Mouse (Mus musculus): ENCODE results near the gene Gna13. TPM values are rescaled to one million over a fixed set of nuclear protein-coding genes. Genes with fewer than 3 reads are reported as not detected.

Gna13 gene
- polyA plus RNA-seq, 1 experiment from 2014 or later, result 49.5 TPM

DNA sequence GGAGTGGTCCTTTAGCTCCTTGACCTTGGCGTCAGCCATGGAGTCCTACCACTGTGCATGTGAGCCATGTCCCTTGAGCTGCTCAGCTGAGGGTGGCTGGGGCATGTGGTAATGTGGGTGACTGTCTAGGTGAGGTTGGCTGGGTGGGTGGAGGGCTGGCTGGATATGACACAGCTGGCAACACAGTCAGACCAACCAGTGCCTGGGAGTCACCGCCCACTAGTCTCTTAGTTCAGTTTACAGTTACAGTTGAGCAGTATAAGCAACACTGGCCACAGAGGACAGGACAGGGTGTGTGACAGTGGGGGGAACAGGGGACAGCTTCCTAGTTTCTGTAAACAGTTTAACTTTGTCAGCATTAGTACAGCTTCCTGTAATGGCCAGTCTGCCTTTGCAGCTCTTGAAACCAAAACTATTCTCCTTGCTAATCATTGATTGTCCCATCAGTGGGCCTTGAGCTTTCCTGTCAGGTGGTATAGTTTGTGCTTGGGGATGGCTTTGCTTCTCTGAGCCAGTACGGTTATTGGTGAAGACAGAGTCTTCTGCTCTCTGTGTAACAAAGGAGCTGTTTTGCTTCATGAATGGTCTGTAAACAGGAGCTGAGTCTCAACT is 6.5 kb downstream of the Gna13 start:
- peak overlapping the region; percentile 24; the same call in 1 of the 2 replicates for H3K27ac ChIP-seq (replicated peaks)
- no peaks in the 10 kb centered on the region for H3K9me3 ChIP-seq (ENCODE audit: control insufficient read depth, low read length)
- TF ChIP-seq EP300 (optimal IDR thresholded peaks at IDR 0.05) (no peak), CTCF (IDR thresholded peaks at IDR 0.05; ENCODE audit: low read depth) (no peak)
- H3K4me1 ChIP-seq (replicated peaks; ENCODE audit: control insufficient read depth, insufficient read depth), result peaks cover 11% of the 10 kb centered on the region
- H3K36me3 ChIP-seq (ENCODE audit: control insufficient read depth, insufficient read depth, low read length), result peaks cover 2% of the 10 kb centered on the region; the same call in 1 of the 2 replicates
- no peak overlapping the region for H3K4me3 ChIP-seq (ENCODE audit: low read depth, low read length)
- ATAC-seq (ENCODE audit: low FRiP score, low TSS enrichment) (peak; percentile 72), DNase-seq (ENCODE audit: low spot score) (peak; percentile 47)
- WGBS, result 65% methylated on average over 3 of the region's 3 CpGs
- H3K9ac ChIP-seq (ENCODE audit: low read length), result no peak overlapping the region
- H3K27me3 ChIP-seq (ENCODE audit: control insufficient read depth, insufficient read depth, low read length), result no peaks in the 10 kb centered on the region
- no peak overlapping the region for H3K4me2 ChIP-seq (replicated peaks; ENCODE audit: low read depth)

DNA sequence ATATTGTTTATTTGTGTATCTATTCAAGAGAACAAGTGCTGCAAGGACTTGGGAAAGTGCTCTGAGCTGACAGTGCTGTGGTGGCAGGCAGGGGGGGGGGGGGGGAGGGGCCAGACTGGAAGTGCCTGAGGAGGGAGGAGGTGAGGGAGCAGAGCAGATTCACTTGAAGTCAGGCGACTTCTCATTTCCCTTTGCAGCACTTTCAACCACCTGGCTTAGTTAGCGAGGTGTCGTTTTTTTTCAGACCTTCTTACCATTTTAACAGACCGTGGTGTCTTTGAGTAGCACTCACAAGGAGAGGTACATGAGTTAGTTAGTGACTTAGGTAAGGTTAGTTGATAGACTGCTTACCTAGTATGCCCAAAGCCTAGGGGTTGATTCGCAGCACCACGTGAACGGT is 12.8 kb downstream of the Gna13 start:
- H3K27ac ChIP-seq (replicated peaks), result no peak overlapping the region
- H3K9ac ChIP-seq (ENCODE audit: low read length), result no peak overlapping the region
- H3K4me1 ChIP-seq (replicated peaks; ENCODE audit: control insufficient read depth, insufficient read depth), result peaks cover 6% of the 10 kb centered on the region
- no peak overlapping the region for H3K4me3 ChIP-seq (ENCODE audit: low read depth, low read length)
- TF ChIP-seq CTCF (IDR thresholded peaks at IDR 0.05; ENCODE audit: low read depth) (no peak), EP300 (optimal IDR thresholded peaks at IDR 0.05) (no peak)
- no peaks in the 10 kb centered on the region for H3K9me3 ChIP-seq (ENCODE audit: control insufficient read depth, low read length)
- ATAC-seq (ENCODE audit: low FRiP score, low TSS enrichment), result no peak
- H3K4me2 ChIP-seq (replicated peaks; ENCODE audit: low read depth), result no peak overlapping the region
- no peak for DNase-seq (ENCODE audit: low spot score)
- H3K27me3 ChIP-seq (ENCODE audit: control insufficient read depth, insufficient read depth, low read length), result no peaks in the 10 kb centered on the region
- WGBS, result 78% methylated on average over 7 of the region's 7 CpGs
- peaks cover 2% of the 10 kb centered on the region; the same call in 1 of the 2 replicates for H3K36me3 ChIP-seq (ENCODE audit: control insufficient read depth, insufficient read depth, low read length)

DNA sequence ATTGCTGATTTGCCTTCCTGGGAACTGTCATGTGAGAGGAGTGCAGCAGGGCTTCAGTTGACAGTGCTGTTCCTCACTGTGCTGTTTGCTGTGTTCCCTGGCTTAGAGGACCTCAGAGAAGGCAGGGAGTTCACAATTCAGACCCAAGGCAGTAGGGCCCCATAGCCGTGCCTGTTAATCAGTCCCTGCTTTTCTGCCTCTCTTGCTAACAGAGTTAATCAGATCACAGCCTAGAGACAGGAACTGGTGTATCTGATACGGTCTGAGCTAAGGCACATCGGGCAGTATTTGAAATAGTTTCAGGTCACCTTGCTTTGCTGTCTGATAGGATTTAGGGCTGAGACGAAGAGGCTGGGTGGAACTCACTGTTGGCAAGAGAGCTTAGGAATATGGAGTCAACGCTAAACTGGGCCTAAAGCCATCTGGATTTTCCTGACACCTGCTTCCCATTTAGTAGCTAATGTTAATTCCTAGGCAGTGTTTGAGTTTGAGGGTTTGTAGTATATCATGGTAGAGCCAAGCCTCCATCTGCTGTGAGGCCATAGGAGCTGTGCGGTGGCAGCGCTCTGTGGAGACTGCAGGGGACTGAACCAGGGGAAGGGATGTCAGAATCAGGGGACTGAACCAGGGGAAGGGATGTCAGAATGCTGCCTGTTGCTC is 14.0 kb downstream of the Gna13 start:
- no peak overlapping the region for H3K4me3 ChIP-seq (ENCODE audit: low read depth, low read length)
- peaks cover 6% of the 10 kb centered on the region for H3K4me1 ChIP-seq (replicated peaks; ENCODE audit: control insufficient read depth, insufficient read depth)
- H3K36me3 ChIP-seq (ENCODE audit: control insufficient read depth, insufficient read depth, low read length), result peaks cover 2% of the 10 kb centered on the region; the same call in 1 of the 2 replicates
- H3K27ac ChIP-seq (replicated peaks), result 0 out of 2 replicates have a peak overlapping the region, but pooled peaks have one; percentile 45
- no peak for DNase-seq (ENCODE audit: low spot score)
- no peak for ATAC-seq (ENCODE audit: low FRiP score, low TSS enrichment)
- H3K9me3 ChIP-seq (ENCODE audit: control insufficient read depth, low read length), result no peaks in the 10 kb centered on the region
- no peaks in the 10 kb centered on the region for H3K27me3 ChIP-seq (ENCODE audit: control insufficient read depth, insufficient read depth, low read length)
- WGBS, result 25% methylated on average over 7 of the region's 7 CpGs
- H3K9ac ChIP-seq (ENCODE audit: low read length), result no peak overlapping the region
- TF ChIP-seq EP300 (optimal IDR thresholded peaks at IDR 0.05) (no peak), CTCF (IDR thresholded peaks at IDR 0.05; ENCODE audit: low read depth) (no peak)
- H3K4me2 ChIP-seq (replicated peaks; ENCODE audit: low read depth), result no peak overlapping the region

DNA sequence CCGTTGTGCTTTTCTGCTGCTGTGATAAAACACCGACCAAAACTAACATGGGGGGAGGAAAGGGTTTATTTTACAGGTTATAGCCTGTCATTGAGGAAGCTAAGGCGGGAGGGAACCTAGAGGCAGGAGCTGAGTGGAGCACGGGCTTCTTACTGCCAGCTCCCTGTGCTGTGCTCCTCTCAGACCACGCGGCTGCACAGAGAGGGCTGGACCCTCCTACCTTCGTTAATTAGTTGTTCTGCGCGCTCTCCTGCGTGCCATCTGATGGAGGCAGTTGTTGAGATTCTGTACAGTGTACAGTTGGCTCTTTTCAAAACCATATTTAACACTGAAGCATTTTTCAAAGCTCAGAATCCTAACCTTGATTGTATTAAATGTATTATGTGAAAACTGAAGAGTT is 14.8 kb downstream of the Gna13 start:
- H3K27ac ChIP-seq (replicated peaks), result 0 out of 2 replicates have a peak overlapping the region, but pooled peaks have one; percentile 18

DNA sequence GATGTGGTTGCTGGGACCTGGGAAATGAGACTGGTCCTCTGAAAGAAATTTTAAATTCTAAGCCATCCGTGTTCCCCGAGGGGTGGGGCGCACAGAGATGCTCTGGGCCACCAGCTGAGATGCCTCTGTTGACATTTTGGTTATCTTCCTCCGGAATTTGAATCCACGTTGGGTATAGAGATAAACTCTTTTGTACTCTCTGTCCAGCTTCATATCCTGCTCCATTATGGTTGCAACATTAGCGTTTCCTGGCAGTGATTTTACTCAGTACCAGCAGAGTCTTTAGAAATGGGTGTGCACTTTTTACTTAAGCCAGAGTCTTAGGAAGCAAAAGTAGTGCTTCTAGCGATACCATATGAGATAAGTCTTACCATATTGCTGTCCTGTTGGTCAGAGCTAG is 15.4 kb downstream of the Gna13 start:
- DNase-seq (ENCODE audit: low spot score), result no peak
- Histone ChIP-seq H3K4me3 (ENCODE audit: low read depth, low read length) (no peak overlapping the region), H3K9me3 (ENCODE audit: control insufficient read depth, low read length) (no peaks in the 10 kb centered on the region), H3K27ac (replicated peaks) (no peak overlapping the region), H3K4me1 (replicated peaks; ENCODE audit: control insufficient read depth, insufficient read depth) (peaks cover 6% of the 10 kb centered on the region), H3K4me2 (replicated peaks; ENCODE audit: low read depth) (no peak overlapping the region), H3K9ac (ENCODE audit: low read length) (no peak overlapping the region), H3K27me3 (ENCODE audit: control insufficient read depth, insufficient read depth, low read length) (no peaks in the 10 kb centered on the region), H3K36me3 (ENCODE audit: control insufficient read depth, insufficient read depth, low read length) (peaks cover 2% of the 10 kb centered on the region)
- 43% methylated on average over 7 of the region's 7 CpGs for WGBS
- no peak for TF ChIP-seq EP300 (optimal IDR thresholded peaks at IDR 0.05)
- no peak for TF ChIP-seq CTCF (IDR thresholded peaks at IDR 0.05; ENCODE audit: low read depth)
- no peak for ATAC-seq (ENCODE audit: low FRiP score, low TSS enrichment)

More for the DNA sequence above, 14.8 kb downstream of the Gna13 start:
- Histone ChIP-seq H3K4me1 (replicated peaks; ENCODE audit: control insufficient read depth, insufficient read depth) (peaks cover 6% of the 10 kb centered on the region), H3K9ac (ENCODE audit: low read length) (0 out of 2 replicates have a peak overlapping the region, but pooled peaks have one; percentile 18), H3K4me3 (ENCODE audit: low read depth, low read length) (no peak overlapping the region), H3K4me2 (replicated peaks; ENCODE audit: low read depth) (no peak overlapping the region), H3K27me3 (ENCODE audit: control insufficient read depth, insufficient read depth, low read length) (no peaks in the 10 kb centered on the region), H3K36me3 (ENCODE audit: control insufficient read depth, insufficient read depth, low read length) (peaks cover 2% of the 10 kb centered on the region; the same call in 1 of the 2 replicates), H3K9me3 (ENCODE audit: control insufficient read depth, low read length) (no peaks in the 10 kb centered on the region)
- ATAC-seq (ENCODE audit: low FRiP score, low TSS enrichment), result no peak
- TF ChIP-seq EP300 (optimal IDR thresholded peaks at IDR 0.05) (no peak), CTCF (IDR thresholded peaks at IDR 0.05; ENCODE audit: low read depth) (no peak)
- WGBS, result 45% methylated on average over 10 of the region's 10 CpGs
- DNase-seq (ENCODE audit: low spot score), result no peak

DNA sequence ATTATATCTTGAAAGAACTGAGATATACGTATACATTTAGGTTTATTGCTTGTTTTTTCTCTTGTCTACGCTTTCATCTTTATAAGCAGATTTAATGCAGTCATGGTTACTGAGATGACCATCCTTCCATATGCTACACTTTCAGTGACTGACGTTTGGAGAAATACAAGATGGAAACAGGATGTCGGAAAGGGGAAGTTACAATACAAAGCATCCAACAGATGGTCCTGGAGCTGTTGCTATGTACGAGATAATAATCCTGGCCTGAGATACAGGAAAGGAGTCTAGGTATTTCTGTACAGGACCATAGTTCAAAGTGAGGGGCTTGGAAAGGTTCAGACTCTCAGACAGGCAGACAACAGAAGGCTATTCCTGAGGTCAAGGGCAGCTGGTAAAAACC is 18.0 kb downstream of the Gna13 start:
- no peaks in the 10 kb centered on the region; the same call in 1 of the 2 replicates for H3K36me3 ChIP-seq (ENCODE audit: control insufficient read depth, insufficient read depth, low read length)
- H3K4me1 ChIP-seq (replicated peaks; ENCODE audit: control insufficient read depth, insufficient read depth), result peaks cover 6% of the 10 kb centered on the region
- DNase-seq (ENCODE audit: low spot score) (no peak), ATAC-seq (ENCODE audit: low FRiP score, low TSS enrichment) (no peak)
- H3K4me2 ChIP-seq (replicated peaks; ENCODE audit: low read depth), result no peak overlapping the region
- H3K27me3 ChIP-seq (ENCODE audit: control insufficient read depth, insufficient read depth, low read length), result no peaks in the 10 kb centered on the region
- WGBS, result 73% methylated on average over 5 of the region's 5 CpGs
- no peaks in the 10 kb centered on the region for H3K9me3 ChIP-seq (ENCODE audit: control insufficient read depth, low read length)
- TF ChIP-seq EP300 (optimal IDR thresholded peaks at IDR 0.05) (no peak), CTCF (IDR thresholded peaks at IDR 0.05; ENCODE audit: low read depth) (no peak)
- no peak overlapping the region for H3K27ac ChIP-seq (replicated peaks)
- no peak overlapping the region for H3K9ac ChIP-seq (ENCODE audit: low read length)
- H3K4me3 ChIP-seq (ENCODE audit: low read depth, low read length), result no peak overlapping the region
